Mouse (Mus musculus) spleen, adult 2 months (tissue): ENCODE data around the gene Rhob.

Source experiments
- CTCF ChIP-seq: fragments of 200-500 bp; IDR thresholded peaks from 2 replicates; pipeline ENCODE4 v1.5.1; 2011; ENCODE audit warnings: mild to moderate bottlenecking, inconsistent platforms; ENCODE audit not compliant: insufficient read depth, insufficient read length, insufficient replicate concordance; ENCODE audit errors: extremely low read depth
- POLR2A ChIP-seq: fragments of 200-500 bp; IDR thresholded peaks from 2 replicates; pipeline ENCODE4 v1.6.1; 2011; ENCODE audit warnings: low read depth, low read length, inconsistent platforms

GRCm38 (mm10) chr12:8534915-8535314 lies 35.1 kb upstream of the Rhob start:
- TF ChIP-seq POLR2A (no peak), CTCF (no peak)
